Mouse (Mus musculus): ENCODE data around the gene Scly. TPM values are rescaled to one million over a fixed set of nuclear protein-coding genes. Genes with fewer than 3 reads are reported as not detected.

Gene Scly
- polyA plus RNA-seq, 1 experiment from 2014 or later, result 8.2 TPM

DNA sequence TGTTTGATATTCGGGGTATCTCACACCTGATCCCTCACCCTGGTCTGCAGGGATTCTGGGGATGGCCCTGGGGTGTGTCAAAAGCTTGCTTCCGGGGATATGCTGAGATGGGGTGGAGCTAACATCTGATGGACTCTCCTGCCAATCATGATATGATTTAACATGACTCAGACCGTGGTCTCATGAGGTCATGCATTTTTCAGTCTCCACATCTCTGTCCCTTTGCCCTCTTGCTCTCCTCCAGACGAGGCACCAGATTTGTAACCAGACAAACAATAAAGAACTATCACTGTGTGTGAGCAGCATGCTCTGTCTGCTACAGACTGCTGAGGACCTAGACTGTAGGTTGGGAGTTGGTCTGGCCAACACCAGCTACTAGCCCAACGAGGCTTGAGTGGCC, 64.0 kb downstream of the Scly start:
- no peak overlapping the region for H3K27ac ChIP-seq (replicated peaks)
- no peaks in the 10 kb centered on the region for H3K36me3 ChIP-seq (ENCODE audit: control insufficient read depth, insufficient read depth, low read length)
- DNase-seq (ENCODE audit: low spot score), result no peak
- ATAC-seq (ENCODE audit: low FRiP score, low TSS enrichment), result no peak
- no peak overlapping the region for H3K4me2 ChIP-seq (replicated peaks; ENCODE audit: low read depth)
- H3K27me3 ChIP-seq (ENCODE audit: control insufficient read depth, insufficient read depth, low read length), result no peaks in the 10 kb centered on the region
- TF ChIP-seq CTCF (IDR thresholded peaks at IDR 0.05; ENCODE audit: low read depth) (no peak), EP300 (optimal IDR thresholded peaks at IDR 0.05) (no peak)
- WGBS, result 72% methylated on average over 5 of the region's 5 CpGs
- no peaks in the 10 kb centered on the region for H3K9me3 ChIP-seq (ENCODE audit: control insufficient read depth, low read length)
- H3K9ac ChIP-seq (ENCODE audit: low read length), result no peak overlapping the region
- no peak overlapping the region for H3K4me3 ChIP-seq (ENCODE audit: low read depth, low read length)
- H3K4me1 ChIP-seq (replicated peaks; ENCODE audit: control insufficient read depth, insufficient read depth), result 0 out of 2 replicates have a peak, but pooled peaks cover 3% of the 10 kb centered on the region

DNA sequence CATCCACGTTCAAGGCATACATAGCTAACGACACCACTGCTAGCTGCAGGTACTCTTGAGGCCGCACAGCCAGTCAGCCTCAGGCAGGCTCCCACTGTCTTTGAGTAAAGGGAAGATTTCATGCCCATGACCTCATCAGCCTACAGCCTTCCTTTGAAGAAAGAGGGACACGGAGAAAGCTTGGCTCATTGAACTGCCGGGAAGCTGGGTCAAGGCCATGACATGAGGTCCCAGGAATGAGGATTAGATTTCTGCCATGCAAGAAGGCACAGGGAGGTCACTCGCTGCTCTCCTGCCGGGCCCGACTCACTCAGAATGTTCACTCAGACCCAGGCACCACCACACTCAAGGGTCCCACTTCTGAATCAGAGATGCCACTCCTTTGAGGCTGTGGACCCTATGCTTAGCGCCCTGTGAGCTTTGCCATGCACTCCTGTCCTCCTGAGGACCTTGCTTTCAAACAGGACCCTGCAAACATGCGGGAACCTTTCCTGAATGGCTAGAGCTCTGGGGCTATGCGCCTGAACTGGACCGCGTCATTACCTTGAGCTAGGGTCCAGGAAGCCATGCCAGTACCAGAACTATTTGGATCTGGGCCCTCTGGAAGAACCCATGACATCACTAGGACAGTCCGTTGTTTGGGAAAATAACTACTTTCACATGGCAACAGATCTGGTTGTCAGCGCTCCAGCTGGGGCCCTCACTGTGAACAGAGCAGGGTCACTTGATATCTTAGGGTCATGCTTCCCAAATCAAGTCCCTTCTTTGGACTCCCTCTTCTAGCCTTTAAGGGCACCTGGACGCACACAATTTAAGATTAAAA, 66.9 kb downstream of the Scly start:
- Histone ChIP-seq H3K9me3 (ENCODE audit: control insufficient read depth, low read length) (no peaks in the 10 kb centered on the region), H3K9ac (ENCODE audit: low read length) (no peak overlapping the region), H3K4me1 (replicated peaks; ENCODE audit: control insufficient read depth, insufficient read depth) (0 out of 2 replicates have a peak, but pooled peaks cover 3% of the 10 kb centered on the region), H3K27me3 (ENCODE audit: control insufficient read depth, insufficient read depth, low read length) (no peaks in the 10 kb centered on the region), H3K4me3 (ENCODE audit: low read depth, low read length) (no peak overlapping the region), H3K27ac (replicated peaks) (no peak overlapping the region), H3K4me2 (replicated peaks; ENCODE audit: low read depth) (no peak overlapping the region), H3K36me3 (ENCODE audit: control insufficient read depth, insufficient read depth, low read length) (no peaks in the 10 kb centered on the region; the same call in 1 of the 2 replicates)
- no peak for ATAC-seq (ENCODE audit: low FRiP score, low TSS enrichment)
- no peak for DNase-seq (ENCODE audit: low spot score)
- WGBS, result 91% methylated on average over 16 of the region's 16 CpGs
- no peak for TF ChIP-seq EP300 (optimal IDR thresholded peaks at IDR 0.05)
- TF ChIP-seq CTCF (IDR thresholded peaks at IDR 0.05; ENCODE audit: low read depth), result no peak

DNA sequence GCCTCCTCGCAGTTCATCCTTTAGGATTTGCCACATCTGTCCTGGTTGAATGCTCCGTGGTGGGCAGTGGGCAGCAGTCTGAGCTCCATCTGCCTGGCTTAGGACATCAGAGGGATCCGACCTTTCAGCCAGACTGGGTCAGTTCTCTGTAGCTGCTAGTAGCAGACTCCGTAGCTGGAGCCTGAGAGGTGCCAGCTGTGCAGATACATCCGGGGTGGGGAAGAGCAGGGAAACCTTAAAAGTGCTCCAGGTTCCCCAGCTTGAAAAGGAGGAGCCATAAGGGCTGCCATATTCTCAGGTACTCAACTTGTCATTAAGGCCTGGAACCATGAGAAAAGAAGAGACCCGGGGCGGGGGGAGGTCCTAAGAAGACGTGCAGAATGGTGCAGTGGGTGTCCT, 67.7 kb downstream of the Scly start:
- DNase-seq (ENCODE audit: low spot score) (no peak), ATAC-seq (ENCODE audit: low FRiP score, low TSS enrichment) (no peak)
- 0 out of 2 replicates have a peak, but pooled peaks cover 3% of the 10 kb centered on the region for H3K4me1 ChIP-seq (replicated peaks; ENCODE audit: control insufficient read depth, insufficient read depth)
- H3K4me3 ChIP-seq (ENCODE audit: low read depth, low read length), result peak overlapping the region; percentile 46
- H3K4me2 ChIP-seq (replicated peaks; ENCODE audit: low read depth), result peak overlapping the region; percentile 95
- H3K9me3 ChIP-seq (ENCODE audit: control insufficient read depth, low read length), result no peaks in the 10 kb centered on the region
- no peak overlapping the region for H3K27ac ChIP-seq (replicated peaks)
- TF ChIP-seq EP300 (optimal IDR thresholded peaks at IDR 0.05), result no peak
- no peak for TF ChIP-seq CTCF (IDR thresholded peaks at IDR 0.05; ENCODE audit: low read depth)
- WGBS, result 28% methylated on average over 8 of the region's 8 CpGs
- peak overlapping the region; percentile 62 for H3K9ac ChIP-seq (ENCODE audit: low read length)
- no peaks in the 10 kb centered on the region for H3K27me3 ChIP-seq (ENCODE audit: control insufficient read depth, insufficient read depth, low read length)
- H3K36me3 ChIP-seq (ENCODE audit: control insufficient read depth, insufficient read depth, low read length), result no peaks in the 10 kb centered on the region; the same call in 1 of the 2 replicates

DNA sequence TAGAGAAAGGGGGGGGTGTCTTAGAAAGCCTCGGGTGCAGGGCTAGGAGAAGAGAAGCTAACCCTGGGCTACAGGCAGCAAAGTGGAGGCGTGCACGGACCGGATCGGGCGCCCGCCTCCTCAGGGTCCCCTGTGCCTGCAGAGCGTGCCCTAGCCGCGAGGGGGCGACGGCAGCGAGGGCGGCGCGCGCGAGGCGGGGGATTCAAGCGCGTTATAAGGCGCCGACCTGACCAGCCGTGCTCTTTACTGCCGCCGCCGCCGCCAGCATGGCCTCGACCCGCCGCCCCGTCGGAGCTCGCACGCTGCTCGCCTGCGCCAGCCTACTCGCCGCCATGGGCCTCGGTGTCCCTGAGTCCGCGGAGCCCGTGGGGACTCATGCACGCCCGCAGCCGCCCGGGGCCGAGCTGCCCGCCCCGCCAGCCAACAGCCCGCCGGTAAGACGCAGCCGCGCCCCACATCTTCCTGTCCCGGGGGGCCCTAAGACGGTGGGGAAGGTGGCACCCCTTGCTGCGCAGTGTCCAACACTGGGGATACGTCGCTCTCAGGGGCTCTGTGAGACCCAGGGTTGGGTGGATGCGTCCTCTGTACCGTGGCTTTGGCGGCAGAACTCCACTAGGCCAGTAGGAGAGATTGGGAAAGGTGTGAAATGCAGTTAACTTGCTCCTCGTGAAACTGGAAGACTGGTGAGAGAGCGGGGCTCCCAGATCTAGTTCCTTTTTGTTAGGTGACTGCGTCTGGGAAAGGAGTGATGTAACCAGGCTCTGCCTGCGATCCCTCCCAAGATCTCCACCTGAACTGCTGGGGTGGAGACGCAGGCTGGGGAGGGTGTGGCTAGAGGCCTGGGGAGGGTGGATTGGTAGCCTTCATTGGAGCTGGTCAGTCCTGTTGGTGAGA, 68.3 kb downstream of the Scly start, which contains the start of gene Erfe:
Gene Erfe, plus strand, starts transcription at position 216 of the 894 bp plus-strand sequence.
- TF ChIP-seq EP300 (optimal IDR thresholded peaks at IDR 0.05) (no peak), CTCF (IDR thresholded peaks at IDR 0.05; ENCODE audit: low read depth) (peak; percentile 86)
- Histone ChIP-seq H3K36me3 (ENCODE audit: control insufficient read depth, insufficient read depth, low read length) (no peaks in the 10 kb centered on the region; the same call in 1 of the 2 replicates), H3K27ac (replicated peaks) (peak within 1 kb of the TSS; percentile 59), H3K4me2 (replicated peaks; ENCODE audit: low read depth) (peak within 1 kb of the TSS; percentile 95), H3K9me3 (ENCODE audit: control insufficient read depth, low read length) (no peaks in the 10 kb centered on the region), H3K9ac (ENCODE audit: low read length) (peak within 1 kb of the TSS; percentile 62), H3K4me1 (replicated peaks; ENCODE audit: control insufficient read depth, insufficient read depth) (0 out of 2 replicates have a peak, but pooled peaks cover 3% of the 10 kb centered on the region), H3K27me3 (ENCODE audit: control insufficient read depth, insufficient read depth, low read length) (no peaks in the 10 kb centered on the region), H3K4me3 (ENCODE audit: low read depth, low read length) (peak within 1 kb of the TSS; percentile 46)
- ATAC-seq (ENCODE audit: low FRiP score, low TSS enrichment), result peak; percentile 75
- peak; percentile 80 for DNase-seq (ENCODE audit: low spot score)
- 2% methylated on average over 59 of the region's 68 CpGs for WGBS

DNA sequence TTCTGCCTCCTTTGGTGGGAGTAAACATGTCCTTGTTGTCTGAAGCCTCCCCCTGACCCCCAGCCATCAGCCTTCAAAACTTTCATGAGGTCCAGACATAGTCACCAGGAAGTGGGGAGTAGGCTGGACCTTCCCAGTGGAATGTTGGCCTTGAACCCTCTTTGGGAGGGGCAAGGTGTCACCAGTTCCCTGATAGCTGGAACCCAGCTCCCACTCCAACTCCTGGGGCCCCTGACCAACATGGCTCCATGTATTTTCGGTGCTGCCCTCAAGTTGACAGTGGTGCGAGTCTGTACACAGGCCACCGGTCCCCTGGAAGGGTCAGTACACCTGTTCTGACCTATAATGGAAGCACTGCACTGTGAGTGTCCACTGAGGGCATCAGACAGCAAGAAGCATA, 69.2 kb downstream of the Scly start:
- 0 out of 2 replicates have a peak, but pooled peaks cover 3% of the 10 kb centered on the region for H3K4me1 ChIP-seq (replicated peaks; ENCODE audit: control insufficient read depth, insufficient read depth)
- TF ChIP-seq CTCF (IDR thresholded peaks at IDR 0.05; ENCODE audit: low read depth) (no peak), EP300 (optimal IDR thresholded peaks at IDR 0.05) (no peak)
- DNase-seq (ENCODE audit: low spot score) (no peak), ATAC-seq (ENCODE audit: low FRiP score, low TSS enrichment) (no peak)
- H3K4me2 ChIP-seq (replicated peaks; ENCODE audit: low read depth), result 0 out of 2 replicates have a peak overlapping the region, but pooled peaks have one; percentile 95
- H3K36me3 ChIP-seq (ENCODE audit: control insufficient read depth, insufficient read depth, low read length), result peaks cover 4% of the 10 kb centered on the region
- H3K9me3 ChIP-seq (ENCODE audit: control insufficient read depth, low read length), result no peaks in the 10 kb centered on the region
- WGBS, result 89% methylated on average over 3 of the region's 3 CpGs
- no peak overlapping the region for H3K4me3 ChIP-seq (ENCODE audit: low read depth, low read length)
- H3K27me3 ChIP-seq (ENCODE audit: control insufficient read depth, insufficient read depth, low read length), result no peaks in the 10 kb centered on the region
- H3K27ac ChIP-seq (replicated peaks), result no peak overlapping the region
- H3K9ac ChIP-seq (ENCODE audit: low read length), result no peak overlapping the region
